Mouse (Mus musculus) naive thymus-derived CD4-positive, alpha-beta T cell, adult 5 months (primary cell): Measurements from ENCODE around the gene Arhgef3. TPM values are rescaled to one million over a fixed set of nuclear protein-coding genes. Genes with fewer than 3 reads are reported as not detected.

ENCODE experiments used
- polyA plus RNA-seq: library from polyadenylated mRNA; unstranded; fragments of 100-300 nt; shearing (Covaris generic); gene quantifications from one replicate; pipeline ENCODE4 v1.2.1, GENCODE M21; 2017

The Arhgef3 gene
- 201 TPM for polyA plus RNA-seq

GRCm38 (mm10) chr14:27114362-27115274 lies at the start of gene Arhgef3:
Gene Arhgef3 (plus strand): TSS chr14:27114899.

DNA sequence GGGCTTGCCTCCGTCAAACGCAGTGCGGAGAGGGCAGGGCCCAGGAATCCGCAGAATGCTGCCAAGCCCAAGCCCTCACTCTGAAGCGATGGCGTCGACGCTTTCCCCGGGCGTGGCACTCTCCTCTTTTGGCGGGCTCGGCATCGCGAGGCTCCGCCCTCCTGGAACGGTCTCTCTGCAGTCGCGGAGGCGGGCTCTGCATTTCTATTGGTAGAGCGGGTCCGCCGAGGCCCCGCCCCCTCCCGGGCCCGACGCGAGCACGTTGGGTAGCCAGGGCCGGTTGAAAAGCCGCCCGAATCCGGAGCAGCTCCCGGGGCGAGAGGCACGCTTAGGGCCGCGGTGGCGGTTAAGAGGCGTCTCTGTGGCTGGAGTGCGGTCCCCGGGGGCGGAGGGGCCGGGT lies 313.9 kb downstream of the Arhgef3 start, which contains the start of gene Fam208a:
Gene Fam208a (plus strand): TSS at position 262 of the 400 bp plus-strand sequence.

Other genes starting within 250 kb of the Arhgef3 start
- not detected for gene Asb14, start 220.3 kb upstream of the Arhgef3 start, polyA plus RNA-seq
- 62.2 TPM for gene Appl1, start 143.7 kb upstream of the Arhgef3 start, polyA plus RNA-seq
- gene Hesx1, start 120.5 kb upstream of the Arhgef3 start, polyA plus RNA-seq = not detected
- 0.53 TPM for gene Il17rd, start 76.0 kb upstream of the Arhgef3 start, polyA plus RNA-seq